Mouse (Mus musculus) stomach, embryonic 16.5 days (tissue): ENCODE data around the gene Trim45. TPM values are rescaled to one million over a fixed set of nuclear protein-coding genes. Genes with fewer than 3 reads are reported as not detected.

ENCODE experiments used
- ATAC-seq: fragments of 200-750 bp; cut with Nextera tagmentation; 2 replicates; pipeline ENCODE4 v1.8.0; 2017; ENCODE audit warnings: moderate number of reproducible peaks, moderate TSS enrichment; ENCODE audit not compliant: insufficient read depth, low FRiP score
- H3K27ac ChIP-seq: fragments of 300-500 bp; sonication (generic); 2 replicates; pipeline ENCODE4 v1.5.1; 2014; ENCODE audit warnings: low read length
- H3K27me3 ChIP-seq: fragments of 300-500 bp; sonication (generic); 2 replicates; pipeline ENCODE4 v1.6.1; 2014; ENCODE audit warnings: low read length, control low read depth, mixed read lengths; ENCODE audit not compliant: control insufficient read depth, insufficient read depth
- H3K36me3 ChIP-seq: fragments of 300-500 bp; sonication (generic); 2 replicates; pipeline ENCODE4 v1.6.1; 2014; ENCODE audit warnings: low read length; ENCODE audit not compliant: control insufficient read depth, insufficient read depth
- H3K4me1 ChIP-seq: fragments of 300-500 bp; sonication (generic); 2 replicates; pipeline ENCODE4 v1.6.1; 2014; ENCODE audit warnings: low read length, control low read depth, mixed read lengths; ENCODE audit not compliant: control insufficient read depth, insufficient read depth
- H3K4me2 ChIP-seq: fragments of 300-500 bp; sonication (generic); 2 replicates; pipeline ENCODE4 v1.6.1; 2014; ENCODE audit warnings: low read depth, low read length, mixed read lengths
- H3K4me3 ChIP-seq: fragments of 300-500 bp; sonication (generic); replicated peaks from 2 replicates; pipeline ENCODE4 v1.5.1; 2014; ENCODE audit warnings: mild to moderate bottlenecking, low read length
- H3K9ac ChIP-seq: fragments of 300-500 bp; sonication (generic); 2 replicates; pipeline ENCODE4 v1.6.1; 2014; ENCODE audit warnings: low read length
- H3K9me3 ChIP-seq: fragments of 300-500 bp; sonication (generic); replicated peaks from 2 replicates; pipeline ENCODE4 v1.6.1; 2016; ENCODE audit warnings: low read length, control low read depth; ENCODE audit not compliant: control insufficient read depth
- WGBS: fragments of 180-500 bp; shearing (Covaris S2); extraction: QIAGEN DNeasy Blood & Tissue Kit; methylation state at CpG from one replicate; pipeline ENCODE4 v1.1.7; 2014; 5-methylcytosine and 5-hydroxymethylcytosine counted together
- polyA plus RNA-seq: library from polyadenylated mRNA; unstranded; fragments of >200 nt; fragmentation: Nextera tagmentation; extraction: Ambion mirVana; gene quantifications from 2 replicates; pipeline ENCODE4 v1.2.1, GENCODE M21; 2015

The Trim45 gene
- polyA plus RNA-seq, 1 experiment from 2014 or later = 6.4 TPM

DNA sequence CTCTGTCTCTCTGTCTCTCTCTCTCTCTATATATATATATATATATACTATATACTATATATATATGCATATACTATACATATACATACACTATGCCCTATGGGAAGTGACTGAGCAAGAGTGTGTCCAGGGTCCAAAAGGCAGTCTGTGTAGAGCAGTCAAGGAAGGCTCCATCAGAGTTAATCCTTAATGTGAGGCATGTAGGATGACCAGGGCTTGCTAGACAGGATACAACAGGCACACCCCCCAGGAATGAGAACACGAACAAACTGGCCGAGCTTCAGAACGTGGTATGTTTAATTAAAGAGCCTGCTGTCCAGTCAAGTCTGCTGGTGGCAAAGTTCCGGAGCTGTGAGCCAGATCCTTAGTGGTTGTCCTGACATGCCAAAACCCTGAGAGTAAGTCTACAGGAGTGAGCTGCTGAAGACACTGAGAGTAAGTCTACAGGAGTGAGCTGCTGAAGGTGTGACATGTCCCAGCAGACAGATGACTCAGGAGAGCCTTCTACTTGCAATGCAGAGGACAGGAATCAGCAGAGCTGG, 18.6 kb downstream of the Trim45 start:
- 83% methylated on average over 4 of the region's 4 CpGs for WGBS

DNA sequence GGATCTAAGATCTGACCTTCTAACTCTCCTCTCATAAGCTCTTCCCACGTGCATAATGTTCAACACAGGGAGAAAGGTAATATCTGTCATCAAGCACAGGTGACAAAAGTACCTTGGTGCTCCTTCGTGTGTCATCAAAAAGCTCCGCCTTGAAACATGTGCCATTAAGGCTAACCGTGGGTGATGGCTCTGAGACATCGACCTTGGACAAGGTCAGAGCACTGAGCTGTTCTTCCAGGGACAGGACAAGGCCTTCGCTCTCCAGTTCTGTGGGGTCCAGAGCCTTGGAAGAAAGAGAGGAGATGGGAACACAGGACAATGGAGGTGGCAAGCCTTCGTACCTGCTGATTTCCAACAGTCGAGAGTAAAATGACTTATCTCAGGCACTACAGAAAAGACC, 25.3 kb downstream of the Trim45 start:
- Histone ChIP-seq H3K27me3 (no peaks in the 10 kb centered on the region), H3K4me1 (no peaks in the 10 kb centered on the region), H3K9me3 (no peaks in the 10 kb centered on the region), H3K36me3 (0 out of 2 replicates have a peak, but pooled peaks cover 12% of the 10 kb centered on the region), H3K4me2 (no peak overlapping the region), H3K27ac (no peak overlapping the region), H3K9ac (no peak overlapping the region), H3K4me3 (no peak overlapping the region)
- WGBS = 92% methylated on average over 8 of the region's 8 CpGs
- no peak for ATAC-seq

More for the DNA sequence above, 18.6 kb downstream of the Trim45 start:
- H3K36me3 ChIP-seq = peaks cover 13% of the 10 kb centered on the region; the same call in 1 of the 2 replicates
- H3K4me1 ChIP-seq = no peaks in the 10 kb centered on the region
- no peak overlapping the region for H3K9ac ChIP-seq
- ATAC-seq = no peak
- H3K9me3 ChIP-seq = no peaks in the 10 kb centered on the region
- H3K27me3 ChIP-seq = no peaks in the 10 kb centered on the region
- H3K4me2 ChIP-seq = no peak overlapping the region
- no peak overlapping the region for H3K27ac ChIP-seq
- H3K4me3 ChIP-seq = no peak overlapping the region

DNA sequence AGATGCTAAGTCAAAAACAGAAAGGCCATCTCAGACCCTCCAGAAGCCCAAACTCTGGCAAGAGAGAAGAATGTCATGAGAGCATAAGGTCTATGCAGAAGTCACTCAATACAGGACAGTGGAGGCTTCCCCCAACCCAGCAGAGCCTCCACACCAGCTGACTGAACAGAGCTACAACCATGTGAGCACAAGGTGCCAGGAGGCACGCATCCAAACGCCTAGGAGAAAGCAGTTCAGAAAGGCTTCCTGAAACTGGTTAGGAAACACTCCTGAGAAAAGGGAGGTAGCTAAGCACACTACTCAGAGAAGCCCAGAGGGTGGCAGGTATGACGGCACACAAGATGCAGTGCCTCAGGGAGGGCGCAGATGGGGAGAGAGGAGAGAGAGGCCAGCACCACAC, 29.5 kb downstream of the Trim45 start:
- 92% methylated on average over 4 of the region's 4 CpGs for WGBS
- no peak overlapping the region for H3K9ac ChIP-seq
- 0 out of 2 replicates have a peak, but pooled peaks cover 17% of the 10 kb centered on the region for H3K36me3 ChIP-seq
- no peak overlapping the region for H3K27ac ChIP-seq
- H3K9me3 ChIP-seq = no peaks in the 10 kb centered on the region
- H3K4me1 ChIP-seq = no peaks in the 10 kb centered on the region
- H3K4me3 ChIP-seq = no peak overlapping the region
- no peak for ATAC-seq
- no peaks in the 10 kb centered on the region for H3K27me3 ChIP-seq
- H3K4me2 ChIP-seq = no peak overlapping the region

- ATAC-seq = no peak
- no peaks in the 10 kb centered on the region for H3K4me1 ChIP-seq
- H3K9ac ChIP-seq = no peak overlapping the region
- H3K36me3 ChIP-seq = 0 out of 2 replicates have a peak, but pooled peaks cover 8% of the 10 kb centered on the region
- H3K9me3 ChIP-seq = no peaks in the 10 kb centered on the region
- H3K27ac ChIP-seq = no peak overlapping the region
- no peak overlapping the region for H3K4me3 ChIP-seq
- no peaks in the 10 kb centered on the region for H3K27me3 ChIP-seq
- no peak overlapping the region for H3K4me2 ChIP-seq
Observed at GRCm38 (mm10) chr3:100954616-100955015, 32.6 kb downstream of the Trim45 start.

- Histone ChIP-seq H3K4me2 (no peak overlapping the region), H3K9me3 (no peaks in the 10 kb centered on the region), H3K4me3 (no peak overlapping the region), H3K27ac (peak overlapping the region; percentile 5; the same call in 1 of the 2 replicates), H3K27me3 (no peaks in the 10 kb centered on the region), H3K9ac (no peak overlapping the region), H3K36me3 (peaks cover 13% of the 10 kb centered on the region; the same call in 1 of the 2 replicates), H3K4me1 (no peaks in the 10 kb centered on the region)
- no peak for ATAC-seq
- WGBS = 62% methylated on average over 5 of the region's 5 CpGs
Observed at GRCm38 (mm10) chr3:100961007-100961406, 39.0 kb downstream of the Trim45 start.

DNA sequence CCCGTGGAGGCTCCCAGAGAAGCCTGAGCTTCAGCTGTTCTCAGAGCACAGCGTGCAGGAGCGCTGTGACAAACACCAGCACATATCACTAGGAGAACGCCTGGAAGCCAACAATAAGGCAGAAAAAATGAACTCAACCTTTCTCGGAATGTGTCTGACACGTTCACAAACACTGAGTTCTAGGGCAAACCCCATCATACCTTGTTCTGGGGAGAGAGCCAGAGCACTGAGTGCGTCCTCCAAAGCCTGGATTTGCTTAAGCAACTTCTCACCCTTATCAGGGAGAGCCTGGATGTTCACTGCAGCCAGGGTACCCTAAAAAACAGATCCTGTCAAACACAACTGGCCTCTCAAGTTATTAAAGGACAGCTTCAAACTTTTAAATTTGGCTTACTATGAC, 39.5 kb downstream of the Trim45 start:
- ATAC-seq = no peak
- Histone ChIP-seq H3K27ac (peak overlapping the region; percentile 5; the same call in 1 of the 2 replicates), H3K9ac (no peak overlapping the region), H3K4me3 (no peak overlapping the region), H3K4me1 (no peaks in the 10 kb centered on the region), H3K36me3 (peaks cover 13% of the 10 kb centered on the region; the same call in 1 of the 2 replicates), H3K27me3 (no peaks in the 10 kb centered on the region), H3K9me3 (no peaks in the 10 kb centered on the region), H3K4me2 (no peak overlapping the region)
- WGBS = 76% methylated on average over 7 of the region's 7 CpGs

DNA sequence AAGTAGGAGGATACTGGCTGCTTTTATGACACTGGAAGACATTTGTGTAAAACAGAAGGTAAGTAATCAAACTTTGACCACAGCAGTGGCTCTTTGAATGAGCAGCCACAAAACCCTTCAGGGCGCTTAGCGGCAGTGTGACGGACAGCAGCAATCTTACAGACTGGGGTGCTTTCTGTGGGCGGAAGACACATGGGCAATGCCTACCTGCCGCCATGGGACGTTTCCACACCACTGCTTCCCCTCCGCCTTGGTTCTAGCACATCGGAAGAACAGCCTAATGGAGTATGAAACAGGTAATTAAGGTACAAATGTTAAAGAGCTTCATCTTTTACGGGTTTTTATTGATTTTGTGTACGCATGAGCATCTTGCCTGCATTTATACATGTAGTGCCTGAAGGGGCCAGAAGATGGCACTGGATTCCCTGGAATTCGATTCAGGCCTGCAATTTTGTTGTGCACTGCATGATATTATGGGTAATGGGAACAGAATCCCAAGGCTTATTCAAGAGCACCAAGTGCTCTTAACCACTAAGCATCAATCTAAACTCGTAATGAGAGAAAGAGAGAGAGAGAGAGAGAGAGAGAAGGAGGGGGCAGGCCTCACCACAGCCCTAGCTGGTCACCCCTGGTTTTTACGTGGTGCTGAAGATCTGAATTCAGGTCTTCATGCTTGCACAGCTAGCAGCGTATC, 42.0 kb downstream of the Trim45 start:
- H3K27me3 ChIP-seq = no peaks in the 10 kb centered on the region
- no peak overlapping the region for H3K4me2 ChIP-seq
- 83% methylated on average over 14 of the region's 14 CpGs for WGBS
- no peak for ATAC-seq
- peaks cover 10% of the 10 kb centered on the region; the same call in 1 of the 2 replicates for H3K36me3 ChIP-seq
- H3K9ac ChIP-seq = no peak overlapping the region
- no peak overlapping the region for H3K27ac ChIP-seq
- 0 out of 2 replicates have a peak, but pooled peaks cover 2% of the 10 kb centered on the region for H3K4me1 ChIP-seq
- H3K9me3 ChIP-seq = no peaks in the 10 kb centered on the region
- no peak overlapping the region for H3K4me3 ChIP-seq

DNA sequence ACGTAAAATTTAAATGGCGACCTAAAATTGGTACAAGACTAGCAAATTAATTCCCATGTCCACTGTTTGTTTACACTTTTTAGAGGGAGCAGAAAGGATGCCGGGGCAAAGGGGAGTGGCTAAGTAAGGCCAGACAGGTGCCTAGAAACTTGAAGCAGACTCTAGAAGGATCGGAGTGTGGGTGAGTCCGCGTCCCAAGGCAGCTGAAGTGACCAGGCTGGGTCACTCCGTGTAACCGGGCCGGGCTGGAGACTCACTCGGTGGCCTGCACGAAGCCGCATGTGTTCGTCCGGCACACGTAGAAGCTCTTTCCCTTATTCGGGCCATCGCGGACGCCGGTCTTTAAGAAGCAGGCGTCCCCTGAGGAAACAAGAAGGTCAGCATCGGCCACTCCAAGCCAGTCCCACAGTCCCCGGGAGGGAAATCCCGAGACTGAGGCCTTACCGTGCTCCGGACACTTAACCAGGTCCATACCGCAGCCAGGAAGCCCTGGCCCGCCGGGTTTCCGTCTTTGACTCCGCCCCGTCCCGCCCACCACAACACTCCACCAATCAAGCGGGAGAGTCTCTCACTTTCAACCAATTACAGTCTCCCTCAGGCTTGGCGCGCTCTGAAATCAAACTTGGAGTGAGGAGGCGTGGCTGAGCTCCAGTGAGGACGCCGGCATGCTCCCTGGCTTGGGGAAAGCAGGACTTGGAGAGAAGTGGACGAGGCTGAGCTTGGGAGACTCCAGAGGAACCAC, 47.3 kb downstream of the Trim45 start, which contains the start of gene Ttf2:
Ttf2 (minus strand) TSS at position 488 of the 742 bp plus-strand sequence.
- H3K4me1 ChIP-seq = peaks cover 7% of the 10 kb centered on the region; the same call in 1 of the 2 replicates
- H3K27ac ChIP-seq = no peak within 1 kb of the TSS; the same call in 1 of the 2 replicates
- peak; percentile 99 for ATAC-seq
- peak within 1 kb of the TSS; percentile 84 for H3K4me2 ChIP-seq
- peak within 1 kb of the TSS; percentile 87 for H3K9ac ChIP-seq
- under 1% methylated on average over 40 of the region's 40 CpGs for WGBS
- no peaks in the 10 kb centered on the region for H3K9me3 ChIP-seq
- H3K27me3 ChIP-seq = no peaks in the 10 kb centered on the region
- H3K4me3 ChIP-seq = peak within 1 kb of the TSS; percentile 80
- H3K36me3 ChIP-seq = no peaks in the 10 kb centered on the region

DNA sequence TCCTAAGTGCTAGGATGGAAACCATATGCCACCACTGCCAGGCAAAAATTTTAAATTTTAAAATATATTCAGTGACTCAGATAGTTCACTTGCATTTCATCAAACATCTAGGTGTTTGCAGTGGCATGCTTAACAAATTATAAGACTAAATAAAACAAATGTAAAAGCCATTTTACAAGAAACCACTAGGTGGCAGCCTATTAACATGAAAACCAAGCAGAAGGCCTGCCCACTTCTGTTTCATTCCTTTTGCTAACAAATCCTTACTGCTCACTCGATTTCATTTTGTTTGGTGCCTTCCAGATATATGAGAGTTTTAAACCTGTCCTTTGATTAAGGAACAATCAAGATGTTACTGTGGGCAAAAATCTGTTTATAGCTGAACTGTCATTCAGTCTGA, 51.9 kb downstream of the Trim45 start:
- ATAC-seq = no peak

More for the DNA sequence above, 51.9 kb downstream of the Trim45 start:
- Histone ChIP-seq H3K4me2 (no peak overlapping the region), H3K4me1 (peaks cover 6% of the 10 kb centered on the region; the same call in 1 of the 2 replicates), H3K9me3 (no peaks in the 10 kb centered on the region), H3K36me3 (no peaks in the 10 kb centered on the region), H3K27ac (no peak overlapping the region), H3K27me3 (no peaks in the 10 kb centered on the region), H3K9ac (no peak overlapping the region), H3K4me3 (no peak overlapping the region)
- WGBS = 2% methylated on average over 1 of the region's 1 CpGs
